Mouse (Mus musculus) megakaryocyte, embryonic 14.5 days (primary cell): ENCODE measurements around the gene E2f8. TPM values are rescaled to one million over a fixed set of nuclear protein-coding genes. Genes with fewer than 3 reads are reported as not detected.

ENCODE experiments used
- H3K27me3 ChIP-seq: replicated peaks from 2 replicates; pipeline ENCODE3; 2012; ENCODE audit warnings: inconsistent platforms
- H3K36me3 ChIP-seq: replicated peaks from 2 replicates; pipeline ENCODE3; 2012; ENCODE audit warnings: low read length, inconsistent platforms, mixed read lengths
- H3K4me1 ChIP-seq: 2 replicates; pipeline ENCODE4 v1.6.1; 2012; ENCODE audit warnings: inconsistent platforms
- H3K4me3 ChIP-seq: replicated peaks from 2 replicates; pipeline ENCODE3; 2012; ENCODE audit warnings: moderate library complexity, mild to moderate bottlenecking, inconsistent platforms
- H3K9me3 ChIP-seq: 2 replicates; pipeline ENCODE4 v1.6.1; 2012; ENCODE audit warnings: inconsistent platforms
- FLI1 ChIP-seq: IDR thresholded peaks from 2 replicates; pipeline ENCODE4 v1.6.1; 2012; ENCODE audit warnings: low read length, inconsistent platforms, mixed read lengths
- GATA1 ChIP-seq: IDR thresholded peaks from 3 replicates; pipeline ENCODE4 v1.6.1; 2012; ENCODE audit warnings: mixed read lengths, low read length, inconsistent platforms, borderline replicate concordance
- polyA plus RNA-seq: library from polyadenylated mRNA; stranded (reverse); fragments of >175 nt; gene quantifications from 2 replicates; pipeline ENCODE4 v1.2.3, GENCODE M21; 2012; ENCODE audit warnings: low replicate concordance; ENCODE audit not compliant: insufficient read depth

Gene E2f8
- polyA plus RNA-seq, 1 experiment: 23.0 TPM

GRCm38 (mm10) chr7:48860948-48861347 lies 20.4 kb downstream of the E2f8 start:
- Histone ChIP-seq H3K27me3 (no peaks in the 10 kb centered on the region), H3K4me3 (peak overlapping the region; percentile 50), H3K36me3 (peaks cover 34% of the 10 kb centered on the region), H3K4me1 (peaks cover 94% of the 10 kb centered on the region), H3K9me3 (no peaks in the 10 kb centered on the region)
- TF ChIP-seq GATA1: no peak
- 0 out of 2 replicates have a peak, but pooled peaks have one; percentile 4 for TF ChIP-seq FLI1

GRCm38 (mm10) chr7:48859362-48859761 lies 22.0 kb downstream of the E2f8 start:
- H3K9me3 ChIP-seq: no peaks in the 10 kb centered on the region
- no peaks in the 10 kb centered on the region for H3K27me3 ChIP-seq
- H3K36me3 ChIP-seq: peaks cover 30% of the 10 kb centered on the region
- TF ChIP-seq FLI1 (0 out of 2 replicates have a peak, but pooled peaks have one; percentile 18), GATA1 (no peak)
- H3K4me3 ChIP-seq: peak overlapping the region; percentile 50
- peaks cover 86% of the 10 kb centered on the region for H3K4me1 ChIP-seq

- TF ChIP-seq FLI1 (no peak), GATA1 (no peak)
- H3K9me3 ChIP-seq: no peaks in the 10 kb centered on the region
- peaks cover 33% of the 10 kb centered on the region for H3K36me3 ChIP-seq
- no peak overlapping the region for H3K4me3 ChIP-seq
- H3K4me1 ChIP-seq: peaks cover 81% of the 10 kb centered on the region
- H3K27me3 ChIP-seq: no peaks in the 10 kb centered on the region
Observed at GRCm38 (mm10) chr7:48858257-48858656, 23.1 kb downstream of the E2f8 start.

GRCm38 (mm10) chr7:48855461-48855860 lies 25.9 kb downstream of the E2f8 start:
- Histone ChIP-seq H3K36me3 (peaks cover 36% of the 10 kb centered on the region), H3K4me1 (peaks cover 57% of the 10 kb centered on the region), H3K4me3 (no peak overlapping the region), H3K27me3 (no peaks in the 10 kb centered on the region), H3K9me3 (no peaks in the 10 kb centered on the region)
- TF ChIP-seq FLI1 (no peak), GATA1 (no peak)

- H3K4me3 ChIP-seq: no peak overlapping the region
- no peaks in the 10 kb centered on the region for H3K9me3 ChIP-seq
- H3K27me3 ChIP-seq: no peaks in the 10 kb centered on the region
- H3K4me1 ChIP-seq: peaks cover 43% of the 10 kb centered on the region
- TF ChIP-seq FLI1: no peak
- no peak for TF ChIP-seq GATA1
- peaks cover 32% of the 10 kb centered on the region for H3K36me3 ChIP-seq
Observed at GRCm38 (mm10) chr7:48853496-48853895, 27.9 kb downstream of the E2f8 start.

GRCm38 (mm10) chr7:48851529-48852104 lies 29.8 kb downstream of the E2f8 start:
- Histone ChIP-seq H3K9me3 (no peaks in the 10 kb centered on the region), H3K27me3 (no peaks in the 10 kb centered on the region), H3K36me3 (peaks cover 21% of the 10 kb centered on the region), H3K4me3 (no peak overlapping the region), H3K4me1 (peaks cover 49% of the 10 kb centered on the region)
- TF ChIP-seq FLI1 (no peak), GATA1 (no peak)

GRCm38 (mm10) chr7:48847820-48848650 lies 33.4 kb downstream of the E2f8 start, which contains the start of gene Csrp3:
Gene Csrp3, minus strand, starts transcription at chr7:48848033.
- no peak within 1 kb of the TSS for H3K4me3 ChIP-seq
- peaks cover 29% of the 10 kb centered on the region for H3K36me3 ChIP-seq

GRCm38 (mm10) chr7:48846755-48847154 lies 34.6 kb downstream of the E2f8 start:
- H3K27me3 ChIP-seq: no peaks in the 10 kb centered on the region
- peaks cover 37% of the 10 kb centered on the region for H3K4me1 ChIP-seq
- TF ChIP-seq FLI1 (no peak), GATA1 (no peak)
- no peaks in the 10 kb centered on the region for H3K9me3 ChIP-seq
- no peak overlapping the region for H3K4me3 ChIP-seq
- peaks cover 35% of the 10 kb centered on the region for H3K36me3 ChIP-seq

More at GRCm38 (mm10) chr7:48847820-48848650, 33.4 kb downstream of the E2f8 start, which contains the start of gene Csrp3:
- TF ChIP-seq GATA1 (no peak), FLI1 (no peak)
- Histone ChIP-seq H3K9me3 (no peaks in the 10 kb centered on the region), H3K27me3 (no peaks in the 10 kb centered on the region), H3K4me1 (peaks cover 35% of the 10 kb centered on the region)

GRCm38 (mm10) chr7:48845213-48845973 lies 36.0 kb downstream of the E2f8 start:
- H3K4me1 ChIP-seq: peaks cover 46% of the 10 kb centered on the region
- peaks cover 33% of the 10 kb centered on the region for H3K36me3 ChIP-seq
- TF ChIP-seq GATA1 (no peak), FLI1 (no peak)
- no peaks in the 10 kb centered on the region for H3K9me3 ChIP-seq
- no peak overlapping the region for H3K4me3 ChIP-seq
- H3K27me3 ChIP-seq: no peaks in the 10 kb centered on the region
